Mouse (Mus musculus) lung, embryonic 14.5 days (tissue): Measurements from ENCODE around the gene Fbxo11. TPM values are rescaled to one million over a fixed set of nuclear protein-coding genes. Genes with fewer than 3 reads are reported as not detected.

Experiments
- ATAC-seq: fragments of 200-750 bp; cut with Nextera tagmentation; 2 replicates; pipeline ENCODE4 v1.8.0; 2017; ENCODE audit warnings: mild to moderate bottlenecking, moderate TSS enrichment, moderate library complexity; ENCODE audit not compliant: insufficient read depth
- DNase-seq: peaks from one replicate; pipeline ENCODE4 v3.0.0-alpha.2; 2015
- H3K27ac ChIP-seq: fragments of 300-500 bp; sonication (generic); 2 replicates; pipeline ENCODE4 v1.5.1; 2014; ENCODE audit warnings: low read depth, mild to moderate bottlenecking, moderate library complexity
- H3K27me3 ChIP-seq: fragments of 300-500 bp; sonication (generic); 2 replicates; pipeline ENCODE4 v1.6.1; 2014; ENCODE audit warnings: low read length, control low read depth; ENCODE audit not compliant: insufficient read depth
- H3K36me3 ChIP-seq: fragments of 300-500 bp; sonication (generic); 2 replicates; pipeline ENCODE4 v1.6.1; 2014; ENCODE audit warnings: control low read depth; ENCODE audit not compliant: insufficient read depth
- H3K4me1 ChIP-seq: fragments of 300-500 bp; sonication (generic); 2 replicates; pipeline ENCODE4 v1.6.1; 2014; ENCODE audit warnings: antibody characterized with exemption, control low read depth; ENCODE audit not compliant: insufficient read depth
- H3K4me2 ChIP-seq: fragments of 300-500 bp; sonication (generic); 2 replicates; pipeline ENCODE4 v1.6.1; 2014; ENCODE audit warnings: mild to moderate bottlenecking
- H3K4me3 ChIP-seq: fragments of 300-500 bp; sonication (generic); 2 replicates; pipeline ENCODE4 v1.5.1; 2014; ENCODE audit warnings: low read depth, low read length
- H3K9ac ChIP-seq: fragments of 300-500 bp; sonication (generic); 2 replicates; pipeline ENCODE4 v1.6.1; 2014
- H3K9me3 ChIP-seq: fragments of 300-500 bp; sonication (generic); 2 replicates; pipeline ENCODE4 v1.6.1; 2016; ENCODE audit warnings: low read depth, low read length, control low read depth
- CTCF ChIP-seq: IDR thresholded peaks from 2 replicates; pipeline ENCODE4 v1.5.1; 2016; ENCODE audit warnings: antibody characterized with exemption, low read depth
- WGBS: fragments of 180-500 bp; shearing (Covaris S2); extraction: QIAGEN DNeasy Blood & Tissue Kit; methylation state at CpG from one replicate; pipeline ENCODE4 v1.1.7; 2014; 5-methylcytosine and 5-hydroxymethylcytosine counted together
- polyA plus RNA-seq: library from polyadenylated mRNA; unstranded; fragments of >200 nt; fragmentation: Nextera tagmentation; extraction: Ambion mirVana; gene quantifications from 2 replicates; pipeline ENCODE4 v1.2.1, GENCODE M21; 2014

The Fbxo11 gene
- 25.9 and 27.1 TPM in 2 replicates for polyA plus RNA-seq

GRCm38 (mm10) chr17:88065031-88065800, at the start of gene Fbxo11:
Gene Fbxo11, minus strand, starts transcription at chr17:88065291.
- Histone ChIP-seq H3K4me3 (peak within 1 kb of the TSS; percentile 98), H3K4me1 (peaks cover 3% of the 10 kb centered on the region; the same call in 1 of the 2 replicates), H3K9me3 (no peaks in the 10 kb centered on the region), H3K27me3 (no peaks in the 10 kb centered on the region), H3K4me2 (peak within 1 kb of the TSS; percentile 85), H3K9ac (peak within 1 kb of the TSS; percentile 100), H3K36me3 (no peaks in the 10 kb centered on the region), H3K27ac (peak within 1 kb of the TSS; percentile 100)
- ATAC-seq (peak; percentile 7; the same call in 1 of the 2 replicates), DNase-seq (peak; percentile 57)
- no peak for TF ChIP-seq CTCF
- WGBS, result under 1% methylated on average over 72 of the region's 112 CpGs

- H3K4me1 ChIP-seq, result no peaks in the 10 kb centered on the region
- DNase-seq (no peak), ATAC-seq (no peak)
- no peaks in the 10 kb centered on the region for H3K27me3 ChIP-seq
- H3K36me3 ChIP-seq, result no peaks in the 10 kb centered on the region
- no peaks in the 10 kb centered on the region for H3K9me3 ChIP-seq
- no peak overlapping the region for H3K4me3 ChIP-seq
- H3K27ac ChIP-seq, result no peak overlapping the region
- WGBS, result 87% methylated on average over 10 of the region's 10 CpGs
- no peak for TF ChIP-seq CTCF
- no peak overlapping the region for H3K4me2 ChIP-seq
- H3K9ac ChIP-seq, result no peak overlapping the region
Observed at GRCm38 (mm10) chr17:88113883-88114229, 48.8 kb upstream of the Fbxo11 start.

- Histone ChIP-seq H3K36me3 (no peaks in the 10 kb centered on the region), H3K4me3 (no peak overlapping the region), H3K9ac (no peak overlapping the region), H3K4me2 (no peak overlapping the region), H3K27ac (no peak overlapping the region), H3K9me3 (no peaks in the 10 kb centered on the region), H3K27me3 (no peaks in the 10 kb centered on the region), H3K4me1 (no peaks in the 10 kb centered on the region)
- DNase-seq, result no peak
- 75% methylated on average over 12 of the region's 12 CpGs for WGBS
- ATAC-seq, result no peak
- no peak for TF ChIP-seq CTCF
Observed at GRCm38 (mm10) chr17:88113015-88113882, 48.2 kb upstream of the Fbxo11 start.

GRCm38 (mm10) chr17:88111865-88112645, 47.0 kb upstream of the Fbxo11 start:
- Histone ChIP-seq H3K9ac (no peak overlapping the region), H3K27ac (no peak overlapping the region), H3K4me3 (no peak overlapping the region), H3K9me3 (no peaks in the 10 kb centered on the region), H3K4me2 (no peak overlapping the region), H3K27me3 (no peaks in the 10 kb centered on the region), H3K4me1 (no peaks in the 10 kb centered on the region), H3K36me3 (no peaks in the 10 kb centered on the region)
- WGBS, result 59% methylated on average over 10 of the region's 10 CpGs
- no peak for TF ChIP-seq CTCF
- DNase-seq (no peak), ATAC-seq (no peak)

GRCm38 (mm10) chr17:88111081-88111796, 46.1 kb upstream of the Fbxo11 start:
- WGBS, result 72% methylated on average over 12 of the region's 12 CpGs
- Histone ChIP-seq H3K4me3 (no peak overlapping the region), H3K27me3 (no peaks in the 10 kb centered on the region), H3K9me3 (no peaks in the 10 kb centered on the region), H3K27ac (no peak overlapping the region), H3K9ac (no peak overlapping the region), H3K4me1 (no peaks in the 10 kb centered on the region), H3K4me2 (no peak overlapping the region), H3K36me3 (no peaks in the 10 kb centered on the region)
- DNase-seq (no peak), ATAC-seq (no peak)
- TF ChIP-seq CTCF, result no peak

- Histone ChIP-seq H3K9ac (no peak overlapping the region), H3K4me2 (no peak overlapping the region), H3K4me3 (no peak overlapping the region), H3K9me3 (no peaks in the 10 kb centered on the region), H3K4me1 (no peaks in the 10 kb centered on the region), H3K27me3 (no peaks in the 10 kb centered on the region), H3K36me3 (no peaks in the 10 kb centered on the region), H3K27ac (no peak overlapping the region)
- WGBS, result 83% methylated on average over 4 of the region's 4 CpGs
- peak; percentile 40 for TF ChIP-seq CTCF
- DNase-seq (peak; percentile 18), ATAC-seq (no peak)
Observed at GRCm38 (mm10) chr17:88107708-88108107, 42.6 kb upstream of the Fbxo11 start.
